Mouse (Mus musculus) testis, adult 2 months (tissue): ENCODE measurements at regions not wholly inside any gene's neighbourhood (a gene's known extent, or its start where the extent isn't known, plus 50 kb on each side); places are given as distances from the start of the nearest gene placed in this dataset.

Experiments
- CTCF ChIP-seq: fragments of 200-500 bp; IDR thresholded peaks from 2 replicates; pipeline ENCODE4 v1.5.1; 2012; ENCODE audit warnings: low read depth, mild to moderate bottlenecking, inconsistent platforms, low read length, moderate library complexity; ENCODE audit not compliant: control insufficient read depth, insufficient read depth, insufficient replicate concordance
- POLR2A ChIP-seq: fragments of 200-500 bp; IDR thresholded peaks from 2 replicates; pipeline ENCODE4 v1.6.1; 2012; ENCODE audit warnings: low read depth, mild to moderate bottlenecking, inconsistent platforms, low read length, moderate library complexity; ENCODE audit not compliant: control insufficient read depth

DNA sequence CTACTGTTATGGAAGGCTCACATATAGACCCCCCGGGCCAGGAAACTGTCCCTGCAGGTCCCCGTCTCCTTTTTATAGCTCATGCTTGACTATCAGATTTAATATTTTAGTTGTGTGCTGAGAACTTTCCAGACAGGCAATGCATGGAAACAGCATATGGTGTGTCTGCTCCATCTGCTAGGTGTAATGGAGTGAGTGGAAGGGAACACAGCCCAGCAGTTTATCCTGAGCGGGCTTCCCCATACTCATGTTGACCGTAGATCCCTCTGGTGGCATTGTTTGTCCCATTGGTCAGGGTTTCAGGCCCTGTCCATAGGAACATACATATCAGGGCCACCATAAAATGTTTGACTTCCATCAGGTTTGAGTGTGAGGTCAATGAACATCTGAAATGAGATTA is 345.3 kb downstream of the Ankrd50 start:
- TF ChIP-seq CTCF (no peak), POLR2A (no peak)
